Mouse (Mus musculus): ENCODE data around the gene Gpr132.

- TF ChIP-seq TAL1 (IDR thresholded peaks at IDR 0.05; ENCODE audit: low read length) (no peak), GATA1 (IDR thresholded peaks at IDR 0.05; ENCODE audit: low read length) (no peak)
Observed at GRCm38 (mm10) chr12:112879731-112880130, 11.7 kb upstream of the Gpr132 start.
